11 mouse cellular contexts compared by ENCODE assay signal in the genomic region with DNA sequence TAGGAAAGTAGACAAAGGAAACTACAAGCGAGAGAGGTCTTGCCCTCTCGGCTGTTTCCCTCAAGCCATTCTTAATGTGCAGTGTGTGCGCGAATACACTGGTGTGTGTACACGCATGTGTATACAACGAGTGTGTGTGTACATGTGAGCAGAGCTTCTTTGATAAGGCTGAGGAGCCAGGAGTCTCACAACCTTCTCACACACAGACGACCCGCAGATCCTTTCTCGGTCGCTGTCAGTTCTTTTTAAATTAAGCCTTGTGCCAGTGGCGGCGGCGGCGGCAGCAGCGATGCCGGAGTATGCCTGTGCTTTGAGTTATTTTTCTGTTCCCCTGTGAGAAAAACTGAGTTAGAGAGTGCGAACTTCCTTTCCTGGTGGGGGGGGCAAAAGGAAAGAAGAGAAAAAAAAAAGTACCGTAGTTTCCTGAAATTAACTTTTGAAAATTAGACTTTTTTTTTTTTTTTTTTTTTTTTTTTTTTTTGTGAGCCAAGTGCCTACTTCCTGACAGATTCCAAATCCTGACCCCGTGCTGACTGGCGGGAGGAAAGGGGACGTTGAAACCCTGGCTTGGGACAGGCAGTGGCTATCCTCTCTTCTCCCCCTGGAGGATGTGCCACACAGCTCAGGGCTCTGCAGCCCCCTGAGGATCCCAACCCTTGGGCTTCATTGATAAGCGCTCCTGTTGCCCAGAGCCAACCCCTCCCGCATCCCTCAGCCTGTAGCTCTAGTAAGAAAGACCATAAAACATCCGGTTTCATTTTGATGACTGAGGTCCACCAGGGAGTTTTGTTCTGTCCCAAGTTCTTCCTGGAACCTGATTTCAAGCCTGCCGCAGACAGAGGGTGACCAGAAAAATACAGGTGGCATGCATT.
DNase-seq lines count a peak whose midpoint lies in the region; ATAC-seq and TF ChIP-seq lines count a peak whose summit lies in the region.
"Had no signal": no experiment of that assay in that cellular context is flagged by ENCODE, and none has a peak within 500 bp of the region (broad histone marks: within the 10 kb centered on the region; RNA-seq: fewer than 3 reads in every experiment).

No protein-coding gene starts in this region.

- H3K27ac ChIP-seq in kidney, embryonic 15.5 days: no peak overlapping the region
- no peak overlapping the region for H3K27ac ChIP-seq in liver, embryonic 13.5 days
- H3K27ac ChIP-seq: macrophage had no signal

- H3K9ac ChIP-seq in kidney, embryonic 15.5 days: no peak overlapping the region
- no peak overlapping the region for H3K9ac ChIP-seq in liver, embryonic 13.5 days

- H3K4me2 ChIP-seq in kidney, embryonic 15.5 days: peak overlapping the region; percentile 28; the same call in 1 of the 2 replicates
- peak overlapping the region; percentile 17; the same call in 1 of the 2 replicates for H3K4me2 ChIP-seq in liver, embryonic 13.5 days

- TF ChIP-seq POLR2A in brain, embryonic 14.5 days (IDR thresholded peaks at IDR 0.05; ENCODE audit: borderline replicate concordance, extremely low read depth, insufficient read depth, insufficient read length, poor library complexity, severe bottlenecking): no peak

- no peaks in the 10 kb centered on the region for H3K9me3 ChIP-seq in kidney, embryonic 15.5 days (replicated peaks)
- no peaks in the 10 kb centered on the region for H3K9me3 ChIP-seq in liver, embryonic 13.5 days (replicated peaks)

- no peak for TF ChIP-seq CTCF in brain, embryonic 14.5 days (IDR thresholded peaks at IDR 0.05; ENCODE audit: borderline replicate concordance, extremely low read depth, insufficient read depth, insufficient read length)

- 47% methylated on average over 25 of the region's 25 CpGs for whole genome bisulfite sequencing in kidney, embryonic 15.5 days
- 40% methylated on average over 25 of the region's 25 CpGs for WGBS in liver, embryonic 13.5 days (ENCODE audit: insufficient replicate concordance)

- no peaks in the 10 kb centered on the region for H3K36me3 ChIP-seq in kidney, embryonic 15.5 days
- H3K36me3 ChIP-seq in liver, embryonic 13.5 days: no peaks in the 10 kb centered on the region

- no peak for ATAC-seq in kidney, embryonic 15.5 days (replicated peaks; ENCODE audit: low FRiP score)
- ATAC-seq in liver, embryonic 13.5 days (ENCODE audit: low read depth): no peak

- H3K4me3 ChIP-seq in kidney, embryonic 15.5 days (replicated peaks): no peak overlapping the region
- H3K4me3 ChIP-seq in liver, embryonic 13.5 days (replicated peaks): no peak overlapping the region
- H3K4me3 ChIP-seq: erythroblast, embryonic 14.5 days had no signal

- peaks cover 86% of the 10 kb centered on the region for H3K27me3 ChIP-seq in kidney, embryonic 15.5 days
- H3K27me3 ChIP-seq in liver, embryonic 13.5 days: peaks cover 13% of the 10 kb centered on the region; the same call in 1 of the 2 replicates

- peaks cover 33% of the 10 kb centered on the region for H3K4me1 ChIP-seq in kidney, embryonic 15.5 days
- H3K4me1 ChIP-seq in liver, embryonic 13.5 days (replicated peaks): 0 out of 2 replicates have a peak, but pooled peaks cover 2% of the 10 kb centered on the region

- peak; percentile 42 for DNase-seq in embryo, embryonic 10 days (ENCODE audit: low spot score)
- no peak for DNase-seq in embryo, embryonic 9.5 days (ENCODE audit: extremely low spot score)
- no peak for DNase-seq in kidney, postnatal 14 days
- peak; percentile 39 for DNase-seq in brain, embryonic 14.5 days (ENCODE audit: low read depth)
- DNase-seq in liver, embryonic 13.5 days: no peak
- DNase-seq in spleen, adult 12 weeks (ENCODE audit: low spot score): no peak
- no peak for DNase-seq in yolk sac, embryonic 10.5 days (ENCODE audit: low spot score)
- DNase-seq: layer of hippocampus, adult 9-11 months had no signal

Comparison
In these comparisons a context has a peak if more than half of its experiments do, and no peak if none do; other contexts are left out.
1. DNase-seq: peak in embryo, embryonic 10 days (single experiment) and brain, embryonic 14.5 days (single experiment); none in embryo, embryonic 9.5 days (single experiment), kidney, postnatal 14 days (single experiment), liver, embryonic 13.5 days (single experiment), spleen, adult 12 weeks (single experiment) and yolk sac, embryonic 10.5 days (single experiment).